Mouse (Mus musculus) liver, adult 10 weeks (tissue): ENCODE results near the gene Trmt6. TPM values are rescaled to one million over a fixed set of nuclear protein-coding genes. Genes with fewer than 3 reads are reported as not detected.

ENCODE experiments used
- polyA plus RNA-seq: library from polyadenylated mRNA; stranded (reverse); fragments of 350-450 nt; fragmentation: Illumina TruSeq; extraction: RNeasy Lipid Tissue Mini Kit (QIAGEN cat#74804); gene quantifications from one replicate; pipeline ENCODE4 v1.2.3, GENCODE M21; 2014; ENCODE audit warnings: low read depth, low replicate concordance

The Trmt6 gene
- polyA plus RNA-seq: 19.2 TPM

GRCm38 (mm10) chr2:132815608-132816314 is at the start of gene Trmt6, which contains the start of gene Mcm8:
Gene Trmt6 (minus strand): TSS chr2:132816055.
Gene Mcm8 (plus strand): TSS chr2:132816141.

GRCm38 (mm10) chr2:132846407-132847358 is 30.8 kb upstream of the Trmt6 start, which contains the start of gene Crls1:
Gene Crls1 (plus strand): TSS chr2:132846666.

GRCm38 (mm10) chr2:132780978-132781377 is 34.9 kb downstream of the Trmt6 start, which contains the start of gene Chgb:
Gene Chgb (plus strand): TSS chr2:132781278.

Other genes starting within 250 kb of the Trmt6 start
- 163 TPM for gene Gpcpd1, start 228.3 kb downstream of the Trmt6 start, polyA plus RNA-seq
- 2.6 TPM for gene Shld1, start 129.1 kb downstream of the Trmt6 start, polyA plus RNA-seq
- gene Chgb, start 34.8 kb downstream of the Trmt6 start, polyA plus RNA-seq: not detected
- 1.9 TPM for gene Mcm8, start 86 bp upstream of the Trmt6 start, polyA plus RNA-seq
- 187 TPM for gene Crls1, start 30.6 kb upstream of the Trmt6 start, polyA plus RNA-seq
- 0.79 TPM for gene Lrrn4, start 64.8 kb upstream of the Trmt6 start, polyA plus RNA-seq
- gene Fermt1, start 129.9 kb upstream of the Trmt6 start, polyA plus RNA-seq: 0.34 TPM